Mouse (Mus musculus): Measurements from ENCODE around the gene Aff3. TPM values are rescaled to one million over a fixed set of nuclear protein-coding genes. Genes with fewer than 3 reads are reported as not detected.

The Aff3 gene
- polyA plus RNA-seq, 1 experiment from 2014 or later = 13.8 TPM

GRCm38 (mm10) chr1:38511076-38511475, 153.7 kb downstream of the Aff3 start:
- ATAC-seq (ENCODE audit: low read depth) (no peak), DNase-seq (ENCODE audit: low spot score) (no peak)
- Histone ChIP-seq H3K9ac (ENCODE audit: low read depth, low read length) (no peak overlapping the region), H3K9me3 (ENCODE audit: control insufficient read depth, low read length) (no peaks in the 10 kb centered on the region), H3K36me3 (ENCODE audit: control insufficient read depth, insufficient read depth, low read length) (no peaks in the 10 kb centered on the region), H3K4me1 (ENCODE audit: control insufficient read depth, insufficient read depth, low read length) (peaks cover 33% of the 10 kb centered on the region), H3K27me3 (replicated peaks; ENCODE audit: control insufficient read depth, insufficient read depth, low read length) (no peaks in the 10 kb centered on the region), H3K27ac (replicated peaks; ENCODE audit: low read depth, low read length) (0 out of 2 replicates have a peak overlapping the region, but pooled peaks have one; percentile 82), H3K4me2 (ENCODE audit: low read depth, low read length) (no peak overlapping the region), H3K4me3 (ENCODE audit: low read depth, low read length) (no peak overlapping the region)
- 48% methylated on average over 5 of the region's 5 CpGs for WGBS

GRCm38 (mm10) chr1:38509301-38509700, 155.5 kb downstream of the Aff3 start:
- no peak overlapping the region for H3K4me2 ChIP-seq (ENCODE audit: low read depth, low read length)
- no peaks in the 10 kb centered on the region for H3K27me3 ChIP-seq (replicated peaks; ENCODE audit: control insufficient read depth, insufficient read depth, low read length)
- H3K9ac ChIP-seq (ENCODE audit: low read depth, low read length) = no peak overlapping the region
- ATAC-seq (ENCODE audit: low read depth) (no peak), DNase-seq (ENCODE audit: low spot score) (no peak)
- no peak overlapping the region for H3K4me3 ChIP-seq (ENCODE audit: low read depth, low read length)
- H3K27ac ChIP-seq (replicated peaks; ENCODE audit: low read depth, low read length) = no peak overlapping the region
- WGBS = 55% methylated on average over 8 of the region's 8 CpGs
- H3K9me3 ChIP-seq (ENCODE audit: control insufficient read depth, low read length) = no peaks in the 10 kb centered on the region
- peaks cover 33% of the 10 kb centered on the region for H3K4me1 ChIP-seq (ENCODE audit: control insufficient read depth, insufficient read depth, low read length)
- H3K36me3 ChIP-seq (ENCODE audit: control insufficient read depth, insufficient read depth, low read length) = no peaks in the 10 kb centered on the region

- DNase-seq (ENCODE audit: low spot score) (no peak), ATAC-seq (ENCODE audit: low read depth) (no peak)
- H3K4me2 ChIP-seq (ENCODE audit: low read depth, low read length) = no peak overlapping the region
- no peak overlapping the region for H3K27ac ChIP-seq (replicated peaks; ENCODE audit: low read depth, low read length)
- H3K36me3 ChIP-seq (ENCODE audit: control insufficient read depth, insufficient read depth, low read length) = no peaks in the 10 kb centered on the region
- H3K4me3 ChIP-seq (ENCODE audit: low read depth, low read length) = no peak overlapping the region
- 90% methylated on average over 7 of the region's 7 CpGs for WGBS
- peaks cover 25% of the 10 kb centered on the region for H3K4me1 ChIP-seq (ENCODE audit: control insufficient read depth, insufficient read depth, low read length)
- H3K9ac ChIP-seq (ENCODE audit: low read depth, low read length) = no peak overlapping the region
- no peaks in the 10 kb centered on the region for H3K9me3 ChIP-seq (ENCODE audit: control insufficient read depth, low read length)
- no peaks in the 10 kb centered on the region for H3K27me3 ChIP-seq (replicated peaks; ENCODE audit: control insufficient read depth, insufficient read depth, low read length)
Observed at GRCm38 (mm10) chr1:38507636-38508179, 157.0 kb downstream of the Aff3 start.

- H3K27me3 ChIP-seq (replicated peaks; ENCODE audit: control insufficient read depth, insufficient read depth, low read length) = no peaks in the 10 kb centered on the region
- no peaks in the 10 kb centered on the region for H3K36me3 ChIP-seq (ENCODE audit: control insufficient read depth, insufficient read depth, low read length)
- whole genome bisulfite sequencing = 90% methylated on average over 3 of the region's 3 CpGs
- no peak overlapping the region for H3K27ac ChIP-seq (replicated peaks; ENCODE audit: low read depth, low read length)
- no peak overlapping the region for H3K4me3 ChIP-seq (ENCODE audit: low read depth, low read length)
- ATAC-seq (ENCODE audit: low read depth) = no peak
- no peak overlapping the region for H3K9ac ChIP-seq (ENCODE audit: low read depth, low read length)
- H3K9me3 ChIP-seq (ENCODE audit: control insufficient read depth, low read length) = no peaks in the 10 kb centered on the region
- no peak for DNase-seq (ENCODE audit: low spot score)
- H3K4me2 ChIP-seq (ENCODE audit: low read depth, low read length) = no peak overlapping the region
- H3K4me1 ChIP-seq (ENCODE audit: control insufficient read depth, insufficient read depth, low read length) = peaks cover 12% of the 10 kb centered on the region
Observed at GRCm38 (mm10) chr1:38506396-38506795, 158.4 kb downstream of the Aff3 start.

GRCm38 (mm10) chr1:38503431-38504089, 161.2 kb downstream of the Aff3 start:
- 0 out of 2 replicates have a peak, but pooled peaks cover 1% of the 10 kb centered on the region for H3K4me1 ChIP-seq (ENCODE audit: control insufficient read depth, insufficient read depth, low read length)
- no peak overlapping the region for H3K4me2 ChIP-seq (ENCODE audit: low read depth, low read length)
- H3K4me3 ChIP-seq (ENCODE audit: low read depth, low read length) = no peak overlapping the region
- H3K27me3 ChIP-seq (replicated peaks; ENCODE audit: control insufficient read depth, insufficient read depth, low read length) = no peaks in the 10 kb centered on the region
- H3K9me3 ChIP-seq (ENCODE audit: control insufficient read depth, low read length) = no peaks in the 10 kb centered on the region
- WGBS = 83% methylated on average over 13 of the region's 13 CpGs
- H3K9ac ChIP-seq (ENCODE audit: low read depth, low read length) = no peak overlapping the region
- ATAC-seq (ENCODE audit: low read depth) (peak; percentile 73), DNase-seq (ENCODE audit: low spot score) (peak; percentile 56)
- no peak overlapping the region for H3K27ac ChIP-seq (replicated peaks; ENCODE audit: low read depth, low read length)
- H3K36me3 ChIP-seq (ENCODE audit: control insufficient read depth, insufficient read depth, low read length) = no peaks in the 10 kb centered on the region

GRCm38 (mm10) chr1:38502797-38503196, 162.0 kb downstream of the Aff3 start:
- DNase-seq (ENCODE audit: low spot score) = peak; percentile 52
- H3K4me1 ChIP-seq (ENCODE audit: control insufficient read depth, insufficient read depth, low read length) = peaks cover 3% of the 10 kb centered on the region; the same call in 1 of the 2 replicates
- no peak overlapping the region for H3K27ac ChIP-seq (replicated peaks; ENCODE audit: low read depth, low read length)
- no peaks in the 10 kb centered on the region for H3K36me3 ChIP-seq (ENCODE audit: control insufficient read depth, insufficient read depth, low read length)
- ATAC-seq (ENCODE audit: low read depth) = peak; percentile 64; the same call in 1 of the 2 replicates
- 40% methylated on average over 7 of the region's 7 CpGs for WGBS
- H3K9me3 ChIP-seq (ENCODE audit: control insufficient read depth, low read length) = no peaks in the 10 kb centered on the region
- no peaks in the 10 kb centered on the region for H3K27me3 ChIP-seq (replicated peaks; ENCODE audit: control insufficient read depth, insufficient read depth, low read length)
- H3K4me2 ChIP-seq (ENCODE audit: low read depth, low read length) = no peak overlapping the region
- no peak overlapping the region for H3K4me3 ChIP-seq (ENCODE audit: low read depth, low read length)
- no peak overlapping the region for H3K9ac ChIP-seq (ENCODE audit: low read depth, low read length)

- Histone ChIP-seq H3K27ac (replicated peaks; ENCODE audit: low read depth, low read length) (no peak overlapping the region), H3K9ac (ENCODE audit: low read depth, low read length) (no peak overlapping the region), H3K4me3 (ENCODE audit: low read depth, low read length) (no peak overlapping the region), H3K4me1 (ENCODE audit: control insufficient read depth, insufficient read depth, low read length) (peaks cover 6% of the 10 kb centered on the region), H3K4me2 (ENCODE audit: low read depth, low read length) (no peak overlapping the region), H3K27me3 (replicated peaks; ENCODE audit: control insufficient read depth, insufficient read depth, low read length) (no peaks in the 10 kb centered on the region), H3K9me3 (ENCODE audit: control insufficient read depth, low read length) (no peaks in the 10 kb centered on the region), H3K36me3 (ENCODE audit: control insufficient read depth, insufficient read depth, low read length) (no peaks in the 10 kb centered on the region)
- DNase-seq (ENCODE audit: low spot score) (no peak), ATAC-seq (ENCODE audit: low read depth) (no peak)
- 82% methylated on average over 7 of the region's 7 CpGs for WGBS
Observed at GRCm38 (mm10) chr1:38501231-38501630, 163.5 kb downstream of the Aff3 start.

GRCm38 (mm10) chr1:38499500-38499899, 165.3 kb downstream of the Aff3 start:
- no peak overlapping the region for H3K4me2 ChIP-seq (ENCODE audit: low read depth, low read length)
- no peaks in the 10 kb centered on the region for H3K9me3 ChIP-seq (ENCODE audit: control insufficient read depth, low read length)
- H3K4me3 ChIP-seq (ENCODE audit: low read depth, low read length) = no peak overlapping the region
- no peaks in the 10 kb centered on the region for H3K36me3 ChIP-seq (ENCODE audit: control insufficient read depth, insufficient read depth, low read length)
- WGBS = 78% methylated on average over 6 of the region's 6 CpGs
- DNase-seq (ENCODE audit: low spot score) (no peak), ATAC-seq (ENCODE audit: low read depth) (no peak)
- H3K9ac ChIP-seq (ENCODE audit: low read depth, low read length) = no peak overlapping the region
- peaks cover 6% of the 10 kb centered on the region for H3K4me1 ChIP-seq (ENCODE audit: control insufficient read depth, insufficient read depth, low read length)
- no peak overlapping the region for H3K27ac ChIP-seq (replicated peaks; ENCODE audit: low read depth, low read length)
- no peaks in the 10 kb centered on the region for H3K27me3 ChIP-seq (replicated peaks; ENCODE audit: control insufficient read depth, insufficient read depth, low read length)

- no peak overlapping the region for H3K4me2 ChIP-seq (ENCODE audit: low read depth, low read length)
- no peak for DNase-seq (ENCODE audit: low spot score)
- ATAC-seq (ENCODE audit: low read depth) = no peak
- H3K27ac ChIP-seq (replicated peaks; ENCODE audit: low read depth, low read length) = no peak overlapping the region
- no peaks in the 10 kb centered on the region for H3K36me3 ChIP-seq (ENCODE audit: control insufficient read depth, insufficient read depth, low read length)
- H3K4me1 ChIP-seq (ENCODE audit: control insufficient read depth, insufficient read depth, low read length) = peaks cover 6% of the 10 kb centered on the region
- H3K9ac ChIP-seq (ENCODE audit: low read depth, low read length) = no peak overlapping the region
- H3K9me3 ChIP-seq (ENCODE audit: control insufficient read depth, low read length) = no peaks in the 10 kb centered on the region
- 38% methylated on average over 6 of the region's 6 CpGs for WGBS
- H3K27me3 ChIP-seq (replicated peaks; ENCODE audit: control insufficient read depth, insufficient read depth, low read length) = no peaks in the 10 kb centered on the region
- no peak overlapping the region for H3K4me3 ChIP-seq (ENCODE audit: low read depth, low read length)
Observed at GRCm38 (mm10) chr1:38497576-38497975, 167.2 kb downstream of the Aff3 start.

Measured in embryonic facial prominence, embryonic 14.5 days (tissue).